Mouse (Mus musculus) liver, adult (tissue): Measurements from ENCODE around the gene Cpt1c.

Experiments used
- GATA4 ChIP-seq: IDR thresholded peaks from 2 replicates; pipeline ENCODE4 v1.6.1; 2014; ENCODE audit warnings: mild to moderate bottlenecking, low read length; ENCODE audit not compliant: insufficient replicate concordance

The Cpt1c gene

GRCm38 (mm10) chr7:45006503-45006902, 31.9 kb upstream of the Cpt1c start:
- TF ChIP-seq GATA4 = no peak

GRCm38 (mm10) chr7:45005321-45005992, 30.8 kb upstream of the Cpt1c start:
- no peak for TF ChIP-seq GATA4

- no peak for TF ChIP-seq GATA4
These were observed 29.9 kb upstream of the Cpt1c start for GRCm38 (mm10) chr7:45004546-45004945.

- no peak for TF ChIP-seq GATA4
These were observed 27.8 kb upstream of the Cpt1c start for GRCm38 (mm10) chr7:45002440-45002839.

- no peak for TF ChIP-seq GATA4
These were observed 26.0 kb upstream of the Cpt1c start for GRCm38 (mm10) chr7:45000539-45001114.

GRCm38 (mm10) chr7:44999753-45000152, 25.1 kb upstream of the Cpt1c start:
- no peak; the same call in 1 of the 2 replicates for TF ChIP-seq GATA4

- no peak for TF ChIP-seq GATA4
These were observed 23.9 kb upstream of the Cpt1c start, which contains the start of gene Bcl2l12 for GRCm38 (mm10) chr7:44998501-44998955. Gene Bcl2l12 (minus strand): TSS chr7:44998712.

GRCm38 (mm10) chr7:44997940-44998428, 23.3 kb upstream of the Cpt1c start:
- no peak for TF ChIP-seq GATA4

GRCm38 (mm10) chr7:44997231-44997939, 22.7 kb upstream of the Cpt1c start, which contains the start of gene Irf3:
Gene Irf3 (plus strand): TSS chr7:44997648.
- TF ChIP-seq GATA4 = no peak

GRCm38 (mm10) chr7:44996672-44997071, 22.0 kb upstream of the Cpt1c start:
- no peak for TF ChIP-seq GATA4

GRCm38 (mm10) chr7:44986879-44987718, 12.4 kb upstream of the Cpt1c start:
- TF ChIP-seq GATA4 = no peak

GRCm38 (mm10) chr7:44986192-44986878, 11.7 kb upstream of the Cpt1c start, which contains the start of gene Prmt1:
Gene Prmt1 (minus strand): TSS chr7:44986568.
- TF ChIP-seq GATA4 = no peak; the same call in 1 of the 2 replicates

- TF ChIP-seq GATA4 = no peak
These were observed 11.0 kb upstream of the Cpt1c start for GRCm38 (mm10) chr7:44985595-44986191.

GRCm38 (mm10) chr7:44984833-44985164, 10.1 kb upstream of the Cpt1c start:
- no peak for TF ChIP-seq GATA4
